In the genomic region with DNA sequence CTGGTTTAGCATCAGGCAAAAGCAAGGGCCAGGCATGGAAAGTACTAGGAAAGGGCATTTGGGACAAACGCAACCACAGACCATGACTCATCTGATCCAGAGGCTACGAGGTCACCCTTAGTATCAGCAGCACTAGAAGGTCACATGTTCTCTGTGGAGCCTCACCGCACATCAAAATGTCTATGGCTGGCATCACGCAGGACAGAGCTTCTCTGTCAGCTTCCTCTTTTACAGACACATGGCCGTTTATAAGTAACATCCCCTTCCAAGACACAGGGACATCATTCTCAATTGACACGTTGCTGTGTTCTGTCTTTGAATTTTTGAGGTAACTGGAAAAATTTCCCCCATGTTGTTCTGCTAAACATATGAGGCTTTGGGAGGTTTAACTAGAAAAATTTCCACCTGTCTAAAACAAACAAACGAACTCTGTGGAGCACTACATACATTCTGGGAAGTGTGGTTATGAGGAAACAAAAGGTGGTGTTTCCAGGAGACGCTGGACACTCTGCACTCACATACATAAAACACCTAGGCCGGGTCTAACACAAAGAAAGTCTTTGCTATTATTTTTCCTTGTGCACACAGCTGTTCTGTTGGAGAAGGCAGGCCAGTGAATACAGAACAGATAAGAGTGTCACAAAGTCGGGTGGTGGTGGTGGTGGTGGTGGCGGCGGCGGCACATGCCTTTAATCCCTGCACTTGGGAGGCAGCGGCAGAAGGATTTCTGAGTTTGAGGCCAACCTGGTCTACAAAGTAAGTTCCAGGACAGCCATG, we compare ENCODE assay signal across 16 mouse cellular contexts.
A peak's percentile ranks its signal among the peaks of the same experiment; 100 is the strongest.
DNase-seq lines count a peak whose midpoint lies in the region; ATAC-seq and TF ChIP-seq lines count a peak whose summit lies in the region.
"Had no signal": no experiment of that assay in that cellular context is flagged by ENCODE, and none has a peak within 500 bp of the region (broad histone marks: within the 10 kb centered on the region; RNA-seq: fewer than 3 reads in every experiment).

No protein-coding gene starts in this region.

- peak overlapping the region; percentile 52 for H3K9ac ChIP-seq in liver, embryonic 12.5 days
- H3K9ac ChIP-seq: embryonic facial prominence, embryonic 12.5 days had no signal

- peak; percentile 13 for DNase-seq in A20 (ENCODE audit: low read depth, low spot score)
- DNase-seq in adrenal gland, adult 8-10 months = peak; percentile 16
- no peak for DNase-seq in left cerebral cortex, adult 9 months (ENCODE audit: low spot score in 2 of 2)
- DNase-seq in hindbrain, embryonic 10.5 days (ENCODE audit: low spot score) = no peak
- DNase-seq in kidney, postnatal 4 days = no peak
- DNase-seq: cerebellum, adult 2 months; heart, adult 18-20 months; heart, postnatal 14 days; lung, postnatal 36 days; right cerebral cortex, adult 18-20 months; thymus, adult 2 months had no signal

- peaks cover 58% of the 10 kb centered on the region for H3K4me1 ChIP-seq in liver, embryonic 12.5 days
- peaks cover 10% of the 10 kb centered on the region for H3K4me1 ChIP-seq in hindbrain, embryonic 10.5 days (replicated peaks)
- H3K4me1 ChIP-seq: embryonic facial prominence, embryonic 12.5 days had no signal

- no peak overlapping the region for H3ac ChIP-seq in myocyte (ENCODE audit: control insufficient read depth, insufficient read length)

- no peaks in the 10 kb centered on the region for H3K79me2 ChIP-seq in myocyte (ENCODE audit: control insufficient read depth, insufficient read depth)

- peak overlapping the region; percentile 23 for H3K4me2 ChIP-seq in liver, embryonic 12.5 days
- H3K4me2 ChIP-seq in myocyte (ENCODE audit: low read depth) = no peak overlapping the region
- H3K4me2 ChIP-seq: embryonic facial prominence, embryonic 12.5 days had no signal

- WGBS in liver, embryonic 12.5 days (ENCODE audit: insufficient replicate concordance) = 26% methylated on average over 14 of the region's 14 CpGs
- WGBS in hindbrain, embryonic 10.5 days = 80% methylated on average over 14 of the region's 14 CpGs

- no peak overlapping the region for H3K4me3 ChIP-seq in liver, embryonic 12.5 days
- no peak overlapping the region for H3K4me3 ChIP-seq in myocyte
- no peak overlapping the region for H3K4me3 ChIP-seq in hindbrain, embryonic 10.5 days
- H3K4me3 ChIP-seq: embryonic facial prominence, embryonic 12.5 days had no signal

- no peaks in the 10 kb centered on the region for H3K9me3 ChIP-seq in liver, embryonic 12.5 days (replicated peaks)
- no peaks in the 10 kb centered on the region for H3K9me3 ChIP-seq in hindbrain, embryonic 10.5 days
- H3K9me3 ChIP-seq: embryonic facial prominence, embryonic 12.5 days had no signal

- H3K27ac ChIP-seq in liver, embryonic 12.5 days = peak overlapping the region; percentile 80
- no peak overlapping the region for H3K27ac ChIP-seq in hindbrain, embryonic 10.5 days
- H3K27ac ChIP-seq: embryonic facial prominence, embryonic 12.5 days had no signal

- peak; percentile 80 for ATAC-seq in liver, embryonic 12.5 days
- ATAC-seq: forebrain, embryonic 16.5 days; intestine, postnatal 0 days had no signal

- H3K27me3 ChIP-seq in liver, embryonic 12.5 days (replicated peaks) = no peaks in the 10 kb centered on the region
- H3K27me3 ChIP-seq in myocyte (ENCODE audit: control insufficient read depth, insufficient read depth, insufficient read length) = no peaks in the 10 kb centered on the region
- H3K27me3 ChIP-seq in hindbrain, embryonic 10.5 days (ENCODE audit: insufficient read depth, poor library complexity, severe bottlenecking) = no peaks in the 10 kb centered on the region
- H3K27me3 ChIP-seq: embryonic facial prominence, embryonic 12.5 days had no signal

- no peaks in the 10 kb centered on the region for H3K36me3 ChIP-seq in liver, embryonic 12.5 days
- no peaks in the 10 kb centered on the region for H3K36me3 ChIP-seq in myocyte (ENCODE audit: control insufficient read depth, insufficient read depth)
- H3K36me3 ChIP-seq in hindbrain, embryonic 10.5 days = no peaks in the 10 kb centered on the region
- H3K36me3 ChIP-seq: embryonic facial prominence, embryonic 12.5 days had no signal

- TF ChIP-seq POLR2A in myocyte (IDR thresholded peaks at IDR 0.05; ENCODE audit: insufficient read length, low read depth) = no peak

TF ChIP-seq in myocyte, 11 proteins besides CTCF, POLR2A, EP300 and RAD21:
- TF ChIP-seq USF1 (IDR thresholded peaks at IDR 0.05; ENCODE audit: low read depth) = peak; percentile 61
- TF ChIP-seq SRF (IDR thresholded peaks at IDR 0.05; ENCODE audit: control insufficient read depth, insufficient read length, low read depth) = no peak

Comparison
In these comparisons a context has a peak if more than half of its experiments do, and no peak if none do; other contexts are left out.
1. DNase-seq: peak in A20 (single experiment) and adrenal gland, adult 8-10 months (single experiment); none in left cerebral cortex, adult 9 months (0 of 2), hindbrain, embryonic 10.5 days (single experiment) and kidney, postnatal 4 days (0 of 2).